Mouse (Mus musculus) heart, adult 18-20 months (tissue): ENCODE data around the gene Sufu. TPM values are rescaled to one million over a fixed set of nuclear protein-coding genes. Genes with fewer than 3 reads are reported as not detected.

Experiments
- DNase-seq, 2 experiments: peaks; one replicate each; pipeline ENCODE4 v3.0.0; 2021 to 2022; ENCODE audit warnings: mixed read lengths in 1 of 2
- long read RNA-seq, 2 experiments: library from polyadenylated mRNA; stranded (forward); transcript quantifications; one replicate each; pipeline ENCODE4 v2.0.0; 2021
- total RNA-seq, 2 experiments: library from RNA; stranded (reverse); gene quantifications; 2 replicates each; pipeline ENCODE4 v1.2.3; 2021

The Sufu gene
- total RNA-seq = 10 to 100 TPM; 10.1 to 11.6 TPM
- long read RNA-seq, experiment 1, full-length matches to known transcripts = 3 of 11 reads
- long read RNA-seq, experiment 1, partial matches to known transcripts = 3 of 11 reads
- long read RNA-seq, experiment 1, other reads (novel, unspliced or antisense) = 5 of 11 reads
- long read RNA-seq, experiment 2 = 0 reads

GRCm38 (mm10) chr19:46396686-46397435 lies at the start of gene Sufu:
Gene Sufu (plus strand): TSS chr19:46396896.
- DNase-seq = peak; percentile 98 to 99

GRCm38 (mm10) chr19:46347146-46347545 lies 49.5 kb upstream of the Sufu start:
- DNase-seq = no peak

- no peak for DNase-seq
Observed at GRCm38 (mm10) chr19:46347936-46348668, 48.6 kb upstream of the Sufu start.

GRCm38 (mm10) chr19:46348761-46349458 lies 47.8 kb upstream of the Sufu start:
- peak; percentile 71 to 80 for DNase-seq

GRCm38 (mm10) chr19:46349550-46349949 lies 47.1 kb upstream of the Sufu start:
- no peak for DNase-seq

- no peak for DNase-seq
Observed at GRCm38 (mm10) chr19:46350168-46350932, 46.3 kb upstream of the Sufu start, which contains the start of gene 2310034G01Rik. Gene 2310034G01Rik (minus strand): TSS chr19:46350302.

GRCm38 (mm10) chr19:46356701-46357138 lies 40.0 kb upstream of the Sufu start:
- peak; percentile 85 to 91 for DNase-seq

GRCm38 (mm10) chr19:46357344-46358280 lies 39.1 kb upstream of the Sufu start:
- peak; percentile 39 to 51 for DNase-seq

GRCm38 (mm10) chr19:46358381-46358780 lies 38.3 kb upstream of the Sufu start:
- no peak for DNase-seq

- DNase-seq = no peak
Observed at GRCm38 (mm10) chr19:46362104-46362503, 34.6 kb upstream of the Sufu start.

- DNase-seq = no peak
Observed at GRCm38 (mm10) chr19:46363294-46364009, 33.2 kb upstream of the Sufu start.

- DNase-seq = no peak
Observed at GRCm38 (mm10) chr19:46367798-46368590, 28.7 kb upstream of the Sufu start.

- DNase-seq = peak; percentile 80
Observed at GRCm38 (mm10) chr19:46369204-46369603, 27.5 kb upstream of the Sufu start.

- no peak for DNase-seq
Observed at GRCm38 (mm10) chr19:46374477-46375088, 22.1 kb upstream of the Sufu start.

- DNase-seq = peak; percentile 27 to 32
Observed at GRCm38 (mm10) chr19:46375489-46375888, 21.2 kb upstream of the Sufu start.

GRCm38 (mm10) chr19:46375891-46376290 lies 20.8 kb upstream of the Sufu start:
- no peak for DNase-seq

GRCm38 (mm10) chr19:46382275-46382674 lies 14.4 kb upstream of the Sufu start:
- no peak for DNase-seq

- DNase-seq = peak in 1 of 2 experiments; percentile 35
Observed at GRCm38 (mm10) chr19:46389872-46390271, 6.8 kb upstream of the Sufu start.
